Mouse (Mus musculus) erythroblast, adult 5-6 weeks (primary cell): ENCODE measurements around the gene Fas. TPM values are rescaled to one million over a fixed set of nuclear protein-coding genes. Genes with fewer than 3 reads are reported as not detected.

Source experiments
- ATAC-seq: replicated peaks from 2 replicates; pipeline ENCODE4 v1.8.0; 2016; ENCODE audit warnings: moderate number of reproducible peaks, mild to moderate bottlenecking, moderate TSS enrichment, inconsistent platforms; ENCODE audit not compliant: poor library complexity, low FRiP score, severe bottlenecking
- total RNA-seq, 2 experiments: library from RNA; stranded (forward) in 1 of 2; stranded (reverse) in 1 of 2; fragments of 150-400 nt in 1 of 2; fragments of 200-764, 138-1000 nt in 1 of 2; gene quantifications; 2 replicates each; pipeline versions ENCODE4 v1.2.3 to v1.2.4; 2015 to 2017; ENCODE audit warnings: low replicate concordance in 2 of 2

Fas gene
- total RNA-seq, 2 experiments from 2014 or later: 6.8 to 10.2 TPM

GRCm38 (mm10) chr19:34344702-34345101 is 54.2 kb downstream of the Fas start:
- no peak for ATAC-seq

GRCm38 (mm10) chr19:34345616-34346267 is 55.3 kb downstream of the Fas start:
- ATAC-seq: no peak

GRCm38 (mm10) chr19:34353291-34353805 is 62.9 kb downstream of the Fas start:
- no peak for ATAC-seq

GRCm38 (mm10) chr19:34362639-34363038 is 72.2 kb downstream of the Fas start:
- ATAC-seq: no peak

- no peak for ATAC-seq
Observed at GRCm38 (mm10) chr19:34369551-34369950, 79.1 kb downstream of the Fas start.

- no peak for ATAC-seq
Observed at GRCm38 (mm10) chr19:34370397-34370796, 79.9 kb downstream of the Fas start.

Other genes with a start within 250 kb of the Fas start
- gene Lipn, start 223.3 kb upstream of the Fas start, total RNA-seq (2015; ENCODE audit: low replicate concordance): not detected in 2 replicates
- gene Lipn, start 223.3 kb upstream of the Fas start, total RNA-seq (2017; ENCODE audit: low replicate concordance): not detected in 2 replicates
- gene Lipm, start 189.7 kb upstream of the Fas start, total RNA-seq (2015; ENCODE audit: low replicate concordance): not detected in 2 replicates
- gene Lipm, start 189.7 kb upstream of the Fas start, total RNA-seq (2017; ENCODE audit: low replicate concordance): not detected in 2 replicates
- gene Ankrd22, start 124.6 kb upstream of the Fas start, total RNA-seq (2015; ENCODE audit: low replicate concordance): 4.0 and 17.5 TPM in 2 replicates
- gene Ankrd22, start 124.6 kb upstream of the Fas start, total RNA-seq (2017; ENCODE audit: low replicate concordance): 4.6 and 8.0 TPM in 2 replicates
- gene Stambpl1, start 98.4 kb upstream of the Fas start, total RNA-seq (2015; ENCODE audit: low replicate concordance): 8.6 and 12.5 TPM in 2 replicates
- gene Stambpl1, start 98.4 kb upstream of the Fas start, total RNA-seq (2017; ENCODE audit: low replicate concordance): 2.9 and 9.8 TPM in 2 replicates
- gene Acta2, start 35.1 kb upstream of the Fas start, total RNA-seq (2015; ENCODE audit: low replicate concordance): 0.63 TPM in 1 of 2 replicates, not detected in the other
- gene Acta2, start 35.1 kb upstream of the Fas start, total RNA-seq (2017; ENCODE audit: low replicate concordance): 2.0 TPM in 1 of 2 replicates, not detected in the other
- gene Ch25h, start 184.5 kb downstream of the Fas start, total RNA-seq (2015; ENCODE audit: low replicate concordance): not detected in 2 replicates
- gene Ch25h, start 184.5 kb downstream of the Fas start, total RNA-seq (2017; ENCODE audit: low replicate concordance): not detected in 2 replicates
- gene Lipa, start 236.8 kb downstream of the Fas start, total RNA-seq (2015; ENCODE audit: low replicate concordance): 50.1 and 57.7 TPM in 2 replicates
- gene Lipa, start 236.8 kb downstream of the Fas start, total RNA-seq (2017; ENCODE audit: low replicate concordance): 25.0 and 29.7 TPM in 2 replicates